Mouse (Mus musculus) liver, adult (tissue): ENCODE results near the gene Zbtb44.

Experiments
- GATA4 ChIP-seq: IDR thresholded peaks from 2 replicates; pipeline ENCODE4 v1.6.1; 2014; ENCODE audit warnings: mild to moderate bottlenecking, low read length; ENCODE audit not compliant: insufficient replicate concordance

Gene Zbtb44

GRCm38 (mm10) chr9:31030532-31031413 lies at the start of gene Zbtb44:
TSS of gene Zbtb44 (plus strand) at chr9:31030644.
- TF ChIP-seq GATA4, result no peak

- no peak for TF ChIP-seq GATA4
These were observed 44.7 kb upstream of the Zbtb44 start for GRCm38 (mm10) chr9:30985782-30986181.

- TF ChIP-seq GATA4, result no peak
These were observed 37.3 kb upstream of the Zbtb44 start for GRCm38 (mm10) chr9:30993106-30993505.

- TF ChIP-seq GATA4, result no peak
These were observed 33.6 kb upstream of the Zbtb44 start for GRCm38 (mm10) chr9:30996590-30997562.

- TF ChIP-seq GATA4, result no peak
These were observed 29.8 kb upstream of the Zbtb44 start for GRCm38 (mm10) chr9:31000641-31001040.

GRCm38 (mm10) chr9:31002528-31002927 lies 27.9 kb upstream of the Zbtb44 start:
- no peak for TF ChIP-seq GATA4

- no peak for TF ChIP-seq GATA4
These were observed 21.1 kb upstream of the Zbtb44 start for GRCm38 (mm10) chr9:31009334-31009733.

GRCm38 (mm10) chr9:31010040-31010439 lies 20.4 kb upstream of the Zbtb44 start:
- no peak for TF ChIP-seq GATA4

GRCm38 (mm10) chr9:31010749-31011148 lies 19.7 kb upstream of the Zbtb44 start:
- no peak for TF ChIP-seq GATA4

- no peak for TF ChIP-seq GATA4
These were observed 18.9 kb upstream of the Zbtb44 start for GRCm38 (mm10) chr9:31011533-31011932.

- TF ChIP-seq GATA4, result no peak
These were observed 17.8 kb upstream of the Zbtb44 start for GRCm38 (mm10) chr9:31012674-31013073.

- TF ChIP-seq GATA4, result no peak
These were observed 17.0 kb upstream of the Zbtb44 start for GRCm38 (mm10) chr9:31013415-31013814.

GRCm38 (mm10) chr9:31017616-31018015 lies 12.8 kb upstream of the Zbtb44 start:
- TF ChIP-seq GATA4, result no peak

- TF ChIP-seq GATA4, result no peak
These were observed 12.3 kb upstream of the Zbtb44 start for GRCm38 (mm10) chr9:31018158-31018557.

GRCm38 (mm10) chr9:31018705-31019104 lies 11.7 kb upstream of the Zbtb44 start:
- no peak for TF ChIP-seq GATA4

- no peak for TF ChIP-seq GATA4
These were observed 2.2 kb upstream of the Zbtb44 start for GRCm38 (mm10) chr9:31028251-31028650.
